Mouse (Mus musculus): ENCODE data around the gene Agpat3. TPM values are rescaled to one million over a fixed set of nuclear protein-coding genes. Genes with fewer than 3 reads are reported as not detected.

Gene Agpat3
- polyA plus RNA-seq, 1 experiment from 2014 or later: 277 TPM

DNA sequence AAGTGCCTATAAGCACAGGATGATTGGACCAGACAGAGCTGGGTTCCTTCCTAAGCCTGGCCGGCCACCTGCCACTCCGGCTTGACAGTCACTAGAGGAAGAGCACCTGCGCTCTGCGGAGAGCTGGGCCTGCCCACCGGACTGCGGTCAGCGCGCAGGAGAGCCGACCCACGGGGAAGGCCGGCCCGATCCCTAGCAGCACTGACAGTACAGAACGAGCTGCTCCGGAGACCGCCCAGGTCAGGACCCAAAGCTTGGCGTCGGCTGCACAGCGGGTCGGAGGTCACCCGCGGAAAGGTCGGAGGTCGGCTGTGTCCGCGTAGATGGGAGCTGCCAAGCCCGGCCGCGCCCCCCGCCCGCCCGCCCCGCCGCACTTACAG lies 108.2 kb downstream of the Agpat3 start:
- WGBS: under 1% methylated on average over 28 of the region's 33 CpGs

DNA sequence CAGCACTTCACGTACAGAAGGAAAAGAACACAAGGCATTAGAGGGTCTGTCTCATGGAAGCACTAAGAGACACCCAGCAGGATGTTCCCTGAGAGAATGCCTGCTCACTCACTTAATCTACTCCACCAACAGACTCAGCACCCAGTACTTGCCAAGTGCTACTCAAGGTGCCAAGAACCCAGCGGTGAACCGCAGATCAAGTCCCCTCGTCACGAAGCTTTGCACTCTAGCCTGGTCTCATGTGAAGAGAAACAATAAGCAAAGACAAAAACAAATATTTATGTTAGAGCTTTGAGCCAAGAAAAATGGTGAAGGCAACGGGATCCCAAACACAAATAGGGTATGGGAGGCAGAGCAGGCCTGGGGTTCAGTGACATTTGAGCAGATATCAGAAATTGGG lies 113.4 kb downstream of the Agpat3 start:
- H3K27ac ChIP-seq (ENCODE audit: low read depth, low read length): no peak overlapping the region
- H3K9ac ChIP-seq (ENCODE audit: low read depth, low read length): no peak overlapping the region
- no peak for ATAC-seq
- H3K9me3 ChIP-seq (ENCODE audit: control insufficient read depth): no peaks in the 10 kb centered on the region
- H3K27me3 ChIP-seq (replicated peaks; ENCODE audit: control insufficient read depth, insufficient read depth, low read length): no peaks in the 10 kb centered on the region
- TF ChIP-seq CTCF (IDR thresholded peaks at IDR 0.05; ENCODE audit: low read depth): no peak
- 72% methylated on average over 6 of the region's 6 CpGs for WGBS
- no peak overlapping the region for H3K4me2 ChIP-seq (replicated peaks; ENCODE audit: low read depth)
- H3K36me3 ChIP-seq (ENCODE audit: control insufficient read depth, insufficient read depth): no peaks in the 10 kb centered on the region
- H3K4me1 ChIP-seq (replicated peaks; ENCODE audit: control insufficient read depth, insufficient read depth, low read length): no peaks in the 10 kb centered on the region
- H3K4me3 ChIP-seq (ENCODE audit: low read depth, low read length): no peak overlapping the region

More for the DNA sequence above, 108.2 kb downstream of the Agpat3 start:
- no peaks in the 10 kb centered on the region for H3K36me3 ChIP-seq (ENCODE audit: control insufficient read depth, insufficient read depth)
- H3K4me1 ChIP-seq (replicated peaks; ENCODE audit: control insufficient read depth, insufficient read depth, low read length): no peaks in the 10 kb centered on the region
- H3K27me3 ChIP-seq (replicated peaks; ENCODE audit: control insufficient read depth, insufficient read depth, low read length): no peaks in the 10 kb centered on the region
- ATAC-seq: peak; percentile 45
- H3K9me3 ChIP-seq (ENCODE audit: control insufficient read depth): no peaks in the 10 kb centered on the region
- no peak for TF ChIP-seq CTCF (IDR thresholded peaks at IDR 0.05; ENCODE audit: low read depth)
- H3K4me3 ChIP-seq (ENCODE audit: low read depth, low read length): peak overlapping the region; percentile 78
- peak overlapping the region; percentile 91 for H3K27ac ChIP-seq (ENCODE audit: low read depth, low read length)
- H3K9ac ChIP-seq (ENCODE audit: low read depth, low read length): peak overlapping the region; percentile 85
- peak overlapping the region; percentile 91 for H3K4me2 ChIP-seq (replicated peaks; ENCODE audit: low read depth)

DNA sequence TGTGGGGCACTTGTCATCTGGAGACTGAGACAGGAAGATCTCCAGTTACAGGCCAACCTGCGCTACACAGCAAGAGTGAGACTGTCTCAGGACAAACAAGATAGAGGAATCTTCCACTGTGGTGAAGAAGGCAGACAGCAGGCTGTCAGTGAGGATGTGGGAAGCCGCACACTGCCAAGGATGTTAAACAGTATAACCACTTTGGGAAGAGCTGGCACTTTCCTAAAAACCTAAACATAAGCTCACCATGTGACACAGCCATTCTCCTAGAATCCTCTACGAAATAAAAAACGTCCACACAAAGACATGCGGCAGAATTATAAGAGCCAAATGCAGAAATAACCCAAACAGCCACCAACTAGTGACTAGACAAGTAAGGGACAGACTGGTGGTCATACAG lies 114.0 kb downstream of the Agpat3 start:
- Histone ChIP-seq H3K4me1 (replicated peaks; ENCODE audit: control insufficient read depth, insufficient read depth, low read length) (no peaks in the 10 kb centered on the region), H3K9me3 (ENCODE audit: control insufficient read depth) (no peaks in the 10 kb centered on the region), H3K27me3 (replicated peaks; ENCODE audit: control insufficient read depth, insufficient read depth, low read length) (no peaks in the 10 kb centered on the region), H3K4me3 (ENCODE audit: low read depth, low read length) (no peak overlapping the region), H3K36me3 (ENCODE audit: control insufficient read depth, insufficient read depth) (no peaks in the 10 kb centered on the region), H3K27ac (ENCODE audit: low read depth, low read length) (no peak overlapping the region), H3K4me2 (replicated peaks; ENCODE audit: low read depth) (no peak overlapping the region), H3K9ac (ENCODE audit: low read depth, low read length) (no peak overlapping the region)
- TF ChIP-seq CTCF (IDR thresholded peaks at IDR 0.05; ENCODE audit: low read depth): no peak
- 91% methylated on average over 5 of the region's 5 CpGs for WGBS
- no peak for ATAC-seq

DNA sequence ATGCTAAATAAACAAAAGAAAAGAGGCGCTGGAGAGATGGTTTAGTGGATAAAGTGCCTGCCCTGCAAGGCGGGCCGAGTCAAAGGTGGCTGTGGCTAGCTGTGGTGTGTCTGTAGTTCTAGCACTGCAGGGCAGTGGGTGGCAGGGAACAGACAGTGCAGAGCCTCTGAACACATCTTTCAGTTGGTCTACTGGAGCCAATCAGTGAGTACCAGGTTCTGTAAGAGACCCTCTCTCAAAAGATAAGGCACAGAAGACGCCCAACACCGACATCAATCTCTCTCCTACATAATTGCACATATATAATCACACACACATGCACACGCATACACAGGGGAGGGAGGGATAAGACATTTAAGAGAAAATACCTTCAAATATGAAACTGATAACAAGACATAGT lies 114.5 kb downstream of the Agpat3 start:
- Histone ChIP-seq H3K4me2 (replicated peaks; ENCODE audit: low read depth) (no peak overlapping the region), H3K4me1 (replicated peaks; ENCODE audit: control insufficient read depth, insufficient read depth, low read length) (no peaks in the 10 kb centered on the region), H3K4me3 (ENCODE audit: low read depth, low read length) (no peak overlapping the region), H3K27me3 (replicated peaks; ENCODE audit: control insufficient read depth, insufficient read depth, low read length) (no peaks in the 10 kb centered on the region), H3K9me3 (ENCODE audit: control insufficient read depth) (no peaks in the 10 kb centered on the region), H3K27ac (ENCODE audit: low read depth, low read length) (no peak overlapping the region), H3K36me3 (ENCODE audit: control insufficient read depth, insufficient read depth) (no peaks in the 10 kb centered on the region), H3K9ac (ENCODE audit: low read depth, low read length) (no peak overlapping the region)
- TF ChIP-seq CTCF (IDR thresholded peaks at IDR 0.05; ENCODE audit: low read depth): no peak
- no peak for ATAC-seq
- WGBS: 76% methylated on average over 6 of the region's 6 CpGs

DNA sequence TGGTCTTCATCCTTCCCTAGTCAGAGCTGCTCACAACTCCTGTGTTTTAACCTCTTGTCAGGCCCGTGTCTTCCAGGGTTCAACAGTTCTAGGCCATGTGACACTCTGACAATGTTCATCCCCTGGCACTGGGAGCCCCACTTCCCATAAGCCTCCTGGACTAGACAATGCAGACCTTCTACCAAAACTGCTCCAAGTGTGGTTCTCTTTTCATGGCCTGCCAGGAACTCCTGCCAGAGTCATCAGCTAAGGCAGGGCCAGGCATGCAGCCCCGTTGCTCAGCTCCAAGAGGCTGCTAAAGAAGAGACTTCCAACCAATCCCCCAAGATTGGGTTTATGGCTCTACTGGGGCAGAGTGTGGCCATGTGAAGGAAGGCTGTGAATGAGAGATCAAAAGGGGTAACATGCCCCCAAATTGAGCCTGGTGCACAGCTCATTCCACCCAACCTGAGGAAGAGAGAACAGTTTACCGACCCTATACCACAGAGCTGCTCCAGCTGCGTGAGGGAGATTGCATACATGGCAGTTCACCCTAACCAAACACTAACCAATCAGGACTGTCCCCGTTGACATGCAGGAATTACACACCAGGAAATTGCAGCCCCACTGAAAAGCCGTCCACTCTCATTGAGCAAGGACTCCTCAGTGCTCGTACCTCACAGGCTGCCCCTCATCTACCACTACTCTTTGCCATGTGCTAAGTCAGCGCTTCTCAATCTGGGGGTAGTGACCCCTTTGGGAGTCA lies 115.2 kb downstream of the Agpat3 start:
- TF ChIP-seq CTCF (IDR thresholded peaks at IDR 0.05; ENCODE audit: low read depth): no peak
- ATAC-seq: no peak
- H3K36me3 ChIP-seq (ENCODE audit: control insufficient read depth, insufficient read depth): no peaks in the 10 kb centered on the region
- no peaks in the 10 kb centered on the region for H3K4me1 ChIP-seq (replicated peaks; ENCODE audit: control insufficient read depth, insufficient read depth, low read length)
- no peaks in the 10 kb centered on the region for H3K9me3 ChIP-seq (ENCODE audit: control insufficient read depth)
- H3K4me2 ChIP-seq (replicated peaks; ENCODE audit: low read depth): no peak overlapping the region
- no peak overlapping the region for H3K9ac ChIP-seq (ENCODE audit: low read depth, low read length)
- H3K4me3 ChIP-seq (ENCODE audit: low read depth, low read length): no peak overlapping the region
- H3K27ac ChIP-seq (ENCODE audit: low read depth, low read length): no peak overlapping the region
- no peaks in the 10 kb centered on the region for H3K27me3 ChIP-seq (replicated peaks; ENCODE audit: control insufficient read depth, insufficient read depth, low read length)
- 63% methylated on average over 8 of the region's 8 CpGs for WGBS

DNA sequence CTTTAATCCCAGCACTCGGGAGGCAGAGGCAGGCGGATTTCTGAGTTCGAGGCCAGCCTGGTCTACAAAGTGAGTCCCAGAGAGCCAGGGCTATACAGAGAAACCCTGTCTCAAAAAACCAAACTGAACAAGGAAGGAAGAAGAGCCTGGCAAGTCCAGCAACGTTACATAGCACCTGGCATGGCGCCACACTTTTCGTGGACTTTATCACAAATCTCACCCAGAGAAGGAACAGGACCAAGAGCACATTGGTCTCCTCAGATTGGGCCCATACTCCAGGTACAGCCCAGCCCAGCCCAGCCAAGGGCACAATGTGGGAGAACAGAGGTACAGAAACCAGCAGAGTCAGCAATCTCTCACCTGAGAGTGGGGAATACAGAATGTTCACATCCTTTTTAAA lies 118.5 kb downstream of the Agpat3 start:
- Histone ChIP-seq H3K27me3 (replicated peaks; ENCODE audit: control insufficient read depth, insufficient read depth, low read length) (no peaks in the 10 kb centered on the region), H3K27ac (ENCODE audit: low read depth, low read length) (no peak overlapping the region), H3K9me3 (ENCODE audit: control insufficient read depth) (no peaks in the 10 kb centered on the region), H3K9ac (ENCODE audit: low read depth, low read length) (no peak overlapping the region), H3K4me1 (replicated peaks; ENCODE audit: control insufficient read depth, insufficient read depth, low read length) (no peaks in the 10 kb centered on the region), H3K4me2 (replicated peaks; ENCODE audit: low read depth) (no peak overlapping the region), H3K4me3 (ENCODE audit: low read depth, low read length) (no peak overlapping the region), H3K36me3 (ENCODE audit: control insufficient read depth, insufficient read depth) (peaks cover 13% of the 10 kb centered on the region)
- 0 out of 2 replicates have a peak, but pooled peaks have one; percentile 23 for ATAC-seq
- no peak for TF ChIP-seq CTCF (IDR thresholded peaks at IDR 0.05; ENCODE audit: low read depth)
- 64% methylated on average over 6 of the region's 6 CpGs for WGBS

All from intestine, postnatal 0 days (tissue).